Mouse (Mus musculus) frontal cortex, postnatal 14 days (tissue): ENCODE measurements around the gene Hist1h2ad.
A peak's percentile ranks its signal among the peaks of the same experiment; 100 is the strongest.

Source experiments
- DNase-seq, 2 experiments: peaks; one replicate each; pipeline ENCODE4 v3.0.0; 2022; ENCODE audit warnings: low spot score in 2 of 2

The Hist1h2ad gene

GRCm38 (mm10) chr13:23620733-23621531 is 46.8 kb downstream of the Hist1h2ad start, which contains the start of gene Hist1h2be:
Gene Hist1h2be, minus strand, starts transcription at chr13:23621124.
- peak; percentile 61 to 64 for DNase-seq

- DNase-seq = peak; percentile 50 to 60
Observed at GRCm38 (mm10) chr13:23621532-23622174, 47.5 kb downstream of the Hist1h2ad start.

- peak; percentile 78 to 81 for DNase-seq
Observed at GRCm38 (mm10) chr13:23622175-23622671, 48.0 kb downstream of the Hist1h2ad start, which contains the start of gene Hist1h1e. Gene Hist1h1e, minus strand, starts transcription at chr13:23622558.

GRCm38 (mm10) chr13:23622861-23623450 is 48.8 kb downstream of the Hist1h2ad start:
- no peak for DNase-seq
